Mouse (Mus musculus): Measurements from ENCODE around the gene Tk1. TPM values are rescaled to one million over a fixed set of nuclear protein-coding genes. Genes with fewer than 3 reads are reported as not detected.

The Tk1 gene
- polyA plus RNA-seq, 1 experiment from 2014 or later, result 159 TPM

GRCm38 (mm10) chr11:117769683-117770047, 56.2 kb downstream of the Tk1 start:
- H3K4me3 ChIP-seq (ENCODE audit: low read depth, low read length), result no peak overlapping the region
- H3K9me3 ChIP-seq (ENCODE audit: control insufficient read depth, low read length), result no peaks in the 10 kb centered on the region
- DNase-seq (ENCODE audit: low spot score) (no peak), ATAC-seq (replicated peaks; ENCODE audit: low FRiP score, low TSS enrichment, low read depth) (no peak)
- 0 out of 2 replicates have a peak overlapping the region, but pooled peaks have one; percentile 11 for H3K27ac ChIP-seq (ENCODE audit: low read depth)
- 64% methylated on average over 7 of the region's 7 CpGs for WGBS
- H3K9ac ChIP-seq (ENCODE audit: low read length), result no peak overlapping the region
- H3K27me3 ChIP-seq (replicated peaks; ENCODE audit: control insufficient read depth, insufficient read depth, low read length), result no peaks in the 10 kb centered on the region
- H3K4me1 ChIP-seq (replicated peaks; ENCODE audit: control insufficient read depth, insufficient read depth, low read length), result 0 out of 2 replicates have a peak, but pooled peaks cover 4% of the 10 kb centered on the region
- peaks cover 21% of the 10 kb centered on the region for H3K36me3 ChIP-seq (ENCODE audit: control insufficient read depth, insufficient read depth, low read length)
- no peak overlapping the region for H3K4me2 ChIP-seq (ENCODE audit: low read length)

- Histone ChIP-seq H3K4me2 (ENCODE audit: low read length) (no peak overlapping the region), H3K9ac (ENCODE audit: low read length) (no peak overlapping the region), H3K27ac (ENCODE audit: low read depth) (0 out of 2 replicates have a peak overlapping the region, but pooled peaks have one; percentile 11), H3K36me3 (ENCODE audit: control insufficient read depth, insufficient read depth, low read length) (peaks cover 24% of the 10 kb centered on the region), H3K4me1 (replicated peaks; ENCODE audit: control insufficient read depth, insufficient read depth, low read length) (0 out of 2 replicates have a peak, but pooled peaks cover 4% of the 10 kb centered on the region), H3K9me3 (ENCODE audit: control insufficient read depth, low read length) (no peaks in the 10 kb centered on the region), H3K27me3 (replicated peaks; ENCODE audit: control insufficient read depth, insufficient read depth, low read length) (no peaks in the 10 kb centered on the region), H3K4me3 (ENCODE audit: low read depth, low read length) (no peak overlapping the region)
- 73% methylated on average over 20 of the region's 20 CpGs for WGBS
- DNase-seq (ENCODE audit: low spot score) (no peak), ATAC-seq (replicated peaks; ENCODE audit: low FRiP score, low TSS enrichment, low read depth) (no peak)
Observed at GRCm38 (mm10) chr11:117768725-117769682, 56.9 kb downstream of the Tk1 start.

- Histone ChIP-seq H3K4me1 (replicated peaks; ENCODE audit: control insufficient read depth, insufficient read depth, low read length) (0 out of 2 replicates have a peak, but pooled peaks cover 4% of the 10 kb centered on the region), H3K4me2 (ENCODE audit: low read length) (no peak overlapping the region), H3K27ac (ENCODE audit: low read depth) (no peak overlapping the region), H3K27me3 (replicated peaks; ENCODE audit: control insufficient read depth, insufficient read depth, low read length) (no peaks in the 10 kb centered on the region), H3K36me3 (ENCODE audit: control insufficient read depth, insufficient read depth, low read length) (peaks cover 40% of the 10 kb centered on the region), H3K4me3 (ENCODE audit: low read depth, low read length) (no peak overlapping the region), H3K9ac (ENCODE audit: low read length) (no peak overlapping the region), H3K9me3 (ENCODE audit: control insufficient read depth, low read length) (no peaks in the 10 kb centered on the region)
- WGBS, result 86% methylated on average over 3 of the region's 3 CpGs
- no peak for ATAC-seq (replicated peaks; ENCODE audit: low FRiP score, low TSS enrichment, low read depth)
- DNase-seq (ENCODE audit: low spot score), result no peak
Observed at GRCm38 (mm10) chr11:117766275-117766674, 59.6 kb downstream of the Tk1 start.

Other genes starting within 250 kb of the Tk1 start
- 12.6 and 13.8 TPM in 2 replicates for gene Tnrc6c, start 171.8 kb downstream of the Tk1 start, polyA plus RNA-seq (2014; fragmentation: Nextera tagmentation; extraction: Ambion mirVana)
- 3.8 and 5.2 TPM in 2 replicates for gene Tmc8, start 44.0 kb downstream of the Tk1 start, polyA plus RNA-seq (2014; fragmentation: Nextera tagmentation; extraction: Ambion mirVana)
- gene Tmc6, start 43.9 kb downstream of the Tk1 start, polyA plus RNA-seq (2014; fragmentation: Nextera tagmentation; extraction: Ambion mirVana), result 20.7 and 26.1 TPM in 2 replicates
- 0.28 TPM in 2 replicates for gene 6030468B19Rik, start 28.4 kb downstream of the Tk1 start, polyA plus RNA-seq (2014; fragmentation: Nextera tagmentation; extraction: Ambion mirVana)
- 0.83 TPM in 1 of 2 replicates, not detected in the other for gene Gm20708, start 16.4 kb downstream of the Tk1 start, polyA plus RNA-seq (2014; fragmentation: Nextera tagmentation; extraction: Ambion mirVana)
- gene Syngr2, start 16.4 kb downstream of the Tk1 start, polyA plus RNA-seq (2014; fragmentation: Nextera tagmentation; extraction: Ambion mirVana), result 145 TPM in 2 replicates
- 6.6 and 7.0 TPM in 2 replicates for gene Afmid, start 168 bp downstream of the Tk1 start, polyA plus RNA-seq (2014; fragmentation: Nextera tagmentation; extraction: Ambion mirVana)
- gene Birc5, start 23.2 kb upstream of the Tk1 start, polyA plus RNA-seq (2014; fragmentation: Nextera tagmentation; extraction: Ambion mirVana), result 337 and 340 TPM in 2 replicates
- gene Tmem235, start 34.7 kb upstream of the Tk1 start, polyA plus RNA-seq (2014; fragmentation: Nextera tagmentation; extraction: Ambion mirVana), result not detected in 2 replicates
- 4.5 and 5.1 TPM in 2 replicates for gene Tha1, start 47.4 kb upstream of the Tk1 start, polyA plus RNA-seq (2014; fragmentation: Nextera tagmentation; extraction: Ambion mirVana)
- 8.1 and 8.7 TPM in 2 replicates for gene Socs3, start 144.0 kb upstream of the Tk1 start, polyA plus RNA-seq (2014; fragmentation: Nextera tagmentation; extraction: Ambion mirVana)
- 31.6 and 33.8 TPM in 2 replicates for gene Pgs1, start 160.2 kb upstream of the Tk1 start, polyA plus RNA-seq (2014; fragmentation: Nextera tagmentation; extraction: Ambion mirVana)

Data from intestine, embryonic 14.5 days (tissue).